Mouse (Mus musculus) forebrain, embryonic 10.5 days (tissue): Measurements from ENCODE around the gene Vmn2r32. TPM values are rescaled to one million over a fixed set of nuclear protein-coding genes. Genes with fewer than 3 reads are reported as not detected.
"Not testable (repeated sequence)": the region's sequence is repeated elsewhere in the genome, so short reads cannot be mapped to it uniquely, and the experiment has no call there.

Source experiments
- DNase-seq: peaks from one replicate; pipeline ENCODE4 v3.0.0-alpha.2; 2017; ENCODE audit warnings: low spot score; ENCODE audit errors: extremely low spot score
- H3K27ac ChIP-seq: fragments of 300-500 bp; sonication (generic); 2 replicates; pipeline ENCODE4 v1.5.1; 2016; ENCODE audit warnings: mild to moderate bottlenecking
- H3K27me3 ChIP-seq: fragments of 300-500 bp; sonication (generic); 2 replicates; pipeline ENCODE4 v1.6.1; 2016; ENCODE audit warnings: mild to moderate bottlenecking; ENCODE audit not compliant: poor library complexity, severe bottlenecking
- H3K36me3 ChIP-seq: fragments of 300-500 bp; sonication (generic); replicated peaks from 2 replicates; pipeline ENCODE4 v1.6.1; 2016; ENCODE audit warnings: mild to moderate bottlenecking, moderate library complexity
- H3K4me1 ChIP-seq: fragments of 300-500 bp; sonication (generic); 2 replicates; pipeline ENCODE4 v1.6.1; 2016
- H3K4me3 ChIP-seq: fragments of 300-500 bp; sonication (generic); 2 replicates; pipeline ENCODE4 v1.5.1; 2016; ENCODE audit warnings: mild to moderate bottlenecking, moderate library complexity
- H3K9me3 ChIP-seq: fragments of 300-500 bp; sonication (generic); 2 replicates; pipeline ENCODE4 v1.6.1; 2016; ENCODE audit warnings: mild to moderate bottlenecking, moderate library complexity
- WGBS: fragments of 180-500 bp; shearing (Covaris S2); methylation state at CpG from one replicate; pipeline ENCODE4 v1.1.7; 2016; 5-methylcytosine and 5-hydroxymethylcytosine counted together
- polyA plus RNA-seq: library from polyadenylated mRNA; unstranded; fragments of >200 nt; fragmentation: Nextera tagmentation; extraction: Ambion mirVana; gene quantifications from 2 replicates; pipeline ENCODE4 v1.2.1, GENCODE M21; 2016

Vmn2r32 gene
- polyA plus RNA-seq = not detected in 2 replicates

DNA sequence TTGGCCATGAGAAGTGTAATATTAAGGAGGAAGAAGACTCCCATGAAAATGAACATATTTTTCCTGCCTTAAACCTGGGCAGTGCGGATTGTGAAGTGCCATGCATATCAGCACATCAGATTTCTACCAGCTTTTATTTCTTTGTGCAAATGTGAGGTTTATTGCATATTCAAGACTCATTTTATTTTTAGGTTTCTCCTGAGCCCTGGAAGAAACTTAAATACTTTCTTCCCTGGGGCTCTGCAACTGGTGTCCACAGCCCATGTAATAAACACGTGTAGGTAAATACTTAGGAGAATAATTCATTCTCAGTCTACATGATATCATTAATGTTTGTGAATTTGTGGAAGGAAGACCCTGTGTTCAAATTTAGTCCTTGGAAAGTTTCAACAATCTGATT lies at the start of gene Vmn2r32:
Vmn2r32 (minus strand) TSS at position 101 of the 400 bp plus-strand sequence.
- H3K27ac ChIP-seq, H3K27me3 ChIP-seq, DNase-seq, H3K4me3 ChIP-seq, H3K4me1 ChIP-seq, H3K36me3 ChIP-seq, H3K9me3 ChIP-seq: not testable (repeated sequence)
- WGBS = 60% methylated on average over 2 of the region's 2 CpGs

Other genes starting within 250 kb of the Vmn2r32 start
- gene Vmn2r29, start 232.7 kb downstream of the Vmn2r32 start, polyA plus RNA-seq = 0.20 TPM in 1 of 2 replicates, not detected in the other
- 1.1 and 1.5 TPM in 2 replicates for gene Gm45844, start 201.7 kb downstream of the Vmn2r32 start, polyA plus RNA-seq
- 36.2 and 36.4 TPM in 2 replicates for gene Clcn4, start 179.2 kb downstream of the Vmn2r32 start, polyA plus RNA-seq
- not detected in 2 replicates for gene Vmn2r30, start 142.4 kb downstream of the Vmn2r32 start, polyA plus RNA-seq
- not detected in 2 replicates for gene Gm45783, start 105.4 kb downstream of the Vmn2r32 start, polyA plus RNA-seq
- gene Vmn2r31, start 80.3 kb downstream of the Vmn2r32 start, polyA plus RNA-seq = not detected in 2 replicates
- not detected in 2 replicates for gene Vmn2r33, start 86.8 kb upstream of the Vmn2r32 start, polyA plus RNA-seq
- gene Vmn2r34, start 209.5 kb upstream of the Vmn2r32 start, polyA plus RNA-seq = not detected in 2 replicates